Mouse (Mus musculus) forebrain, postnatal 0 days (tissue): ENCODE results near the gene Dock9. TPM values are rescaled to one million over a fixed set of nuclear protein-coding genes. Genes with fewer than 3 reads are reported as not detected.

ENCODE experiments used
- ATAC-seq: fragments of 200-750 bp; cut with Nextera tagmentation; 2 replicates; pipeline ENCODE4 v1.8.0; 2017; ENCODE audit warnings: mild to moderate bottlenecking, moderate library complexity
- DNase-seq: peaks from one replicate; pipeline ENCODE4 v3.0.0-alpha.2; 2015
- H3K27ac ChIP-seq: fragments of 300-500 bp; sonication (generic); 2 replicates; pipeline ENCODE4 v1.5.1; 2014; ENCODE audit warnings: low read depth, mild to moderate bottlenecking, antibody characterized with exemption, low read length, moderate library complexity, mixed read lengths
- H3K27me3 ChIP-seq: fragments of 300-500 bp; sonication (generic); 2 replicates; pipeline ENCODE4 v1.6.1; 2014; ENCODE audit warnings: mild to moderate bottlenecking, low read length, mixed read lengths; ENCODE audit not compliant: insufficient read depth
- H3K36me3 ChIP-seq: fragments of 300-500 bp; sonication (generic); 2 replicates; pipeline ENCODE4 v1.6.1; 2014; ENCODE audit warnings: mild to moderate bottlenecking, moderate library complexity; ENCODE audit not compliant: insufficient read depth
- H3K4me1 ChIP-seq: fragments of 300-500 bp; sonication (generic); 2 replicates; pipeline ENCODE4 v1.6.1; 2014; ENCODE audit warnings: antibody characterized with exemption; ENCODE audit not compliant: insufficient read depth
- H3K4me2 ChIP-seq: fragments of 300-500 bp; sonication (generic); 2 replicates; pipeline ENCODE4 v1.6.1; 2014; ENCODE audit warnings: low read depth, mild to moderate bottlenecking, moderate library complexity
- H3K4me3 ChIP-seq: fragments of 300-500 bp; sonication (generic); 2 replicates; pipeline ENCODE4 v1.5.1; 2014; ENCODE audit warnings: low read depth, low read length, mixed read lengths
- H3K9ac ChIP-seq: fragments of 300-500 bp; sonication (generic); 2 replicates; pipeline ENCODE4 v1.6.1; 2014; ENCODE audit warnings: mild to moderate bottlenecking
- H3K9me3 ChIP-seq: fragments of 300-500 bp; sonication (generic); 2 replicates; pipeline ENCODE4 v1.6.1; 2016; ENCODE audit warnings: low read length
- CTCF ChIP-seq: sonication (generic); IDR thresholded peaks from 2 replicates; pipeline ENCODE4 v1.5.1; 2016; ENCODE audit warnings: antibody characterized with exemption, control low read depth, low read depth
- WGBS: fragments of 180-500 bp; shearing (Covaris S2); extraction: QIAGEN DNeasy Blood & Tissue Kit; methylation state at CpG from one replicate; pipeline ENCODE4 v1.1.7; 2014; 5-methylcytosine and 5-hydroxymethylcytosine counted together
- polyA plus RNA-seq: library from polyadenylated mRNA; unstranded; fragments of >200 nt; fragmentation: Nextera tagmentation; extraction: Ambion mirVana; gene quantifications from 2 replicates; pipeline ENCODE4 v1.2.1, GENCODE M21; 2015
- total RNA-seq: library from RNA; depleted of rRNA; stranded (reverse); fragments of >200 nt; gene quantifications from 2 replicates; pipeline ENCODE4 v1.2.3, GENCODE M21; 2014

Gene Dock9
- total and polyA plus RNA-seq, 2 experiments from 2014 or later: 14.2 to 87.2 TPM

- Histone ChIP-seq H3K9ac (no peak overlapping the region), H3K36me3 (no peaks in the 10 kb centered on the region), H3K4me2 (no peak overlapping the region), H3K27ac (no peak overlapping the region), H3K27me3 (no peaks in the 10 kb centered on the region), H3K4me1 (no peaks in the 10 kb centered on the region), H3K9me3 (no peaks in the 10 kb centered on the region), H3K4me3 (no peak overlapping the region)
- no peak for DNase-seq
- WGBS: 62% methylated on average over 12 of the region's 12 CpGs
- no peak for ATAC-seq
- TF ChIP-seq CTCF: no peak
These were observed 16.6 kb downstream of the Dock9 start for GRCm38 (mm10) chr14:121780942-121781531.

- WGBS: 76% methylated on average over 11 of the region's 11 CpGs
- no peaks in the 10 kb centered on the region for H3K27me3 ChIP-seq
- no peak for DNase-seq
These were observed 17.3 kb downstream of the Dock9 start for GRCm38 (mm10) chr14:121780144-121780913.

DNA sequence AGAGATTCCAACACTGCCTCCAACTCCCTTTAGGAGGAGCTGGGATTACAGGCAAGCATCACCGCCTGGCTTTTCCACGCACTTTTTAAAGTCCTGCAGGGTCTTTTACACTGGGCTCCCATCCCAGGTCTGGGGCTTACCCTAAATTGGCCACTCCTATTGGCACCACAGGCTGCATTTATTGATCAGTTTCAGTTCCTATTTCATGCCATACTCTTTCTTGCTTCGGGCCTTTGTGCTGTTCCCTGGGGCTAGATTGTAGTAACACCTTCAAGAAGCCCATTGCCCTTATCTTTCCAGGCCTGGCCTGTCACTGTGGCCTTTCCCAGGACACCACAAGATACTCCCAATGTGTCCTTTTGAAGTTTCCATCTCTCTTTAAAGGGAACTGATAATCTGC, 18.0 kb downstream of the Dock9 start:
- H3K9ac ChIP-seq: no peak overlapping the region
- H3K4me1 ChIP-seq: no peaks in the 10 kb centered on the region
- no peak overlapping the region for H3K4me3 ChIP-seq
- no peak overlapping the region for H3K4me2 ChIP-seq
- 86% methylated on average over 3 of the region's 3 CpGs for WGBS
- H3K27ac ChIP-seq: no peak overlapping the region
- H3K36me3 ChIP-seq: no peaks in the 10 kb centered on the region
- no peaks in the 10 kb centered on the region for H3K27me3 ChIP-seq
- no peak for DNase-seq
- ATAC-seq: no peak
- TF ChIP-seq CTCF: no peak
- H3K9me3 ChIP-seq: no peaks in the 10 kb centered on the region

More at GRCm38 (mm10) chr14:121780144-121780913, 17.3 kb downstream of the Dock9 start:
- Histone ChIP-seq H3K4me1 (no peaks in the 10 kb centered on the region), H3K4me2 (no peak overlapping the region), H3K27ac (no peak overlapping the region), H3K36me3 (no peaks in the 10 kb centered on the region), H3K9me3 (no peaks in the 10 kb centered on the region), H3K9ac (no peak overlapping the region), H3K4me3 (no peak overlapping the region)
- no peak for ATAC-seq
- no peak for TF ChIP-seq CTCF

- H3K9ac ChIP-seq: no peak overlapping the region
- no peaks in the 10 kb centered on the region for H3K36me3 ChIP-seq
- H3K4me3 ChIP-seq: no peak overlapping the region
- no peak overlapping the region for H3K4me2 ChIP-seq
- no peaks in the 10 kb centered on the region for H3K27me3 ChIP-seq
- H3K4me1 ChIP-seq: no peaks in the 10 kb centered on the region
- H3K27ac ChIP-seq: no peak overlapping the region
- no peak for TF ChIP-seq CTCF
- WGBS: 93% methylated on average over 4 of the region's 4 CpGs
- ATAC-seq (no peak), DNase-seq (no peak)
- no peaks in the 10 kb centered on the region for H3K9me3 ChIP-seq
These were observed 20.3 kb downstream of the Dock9 start for GRCm38 (mm10) chr14:121777279-121777831.

- Histone ChIP-seq H3K27ac (no peak overlapping the region), H3K4me2 (no peak overlapping the region), H3K4me1 (no peaks in the 10 kb centered on the region), H3K9me3 (no peaks in the 10 kb centered on the region), H3K4me3 (no peak overlapping the region), H3K36me3 (no peaks in the 10 kb centered on the region), H3K9ac (no peak overlapping the region), H3K27me3 (no peaks in the 10 kb centered on the region)
- DNase-seq (no peak), ATAC-seq (no peak)
- WGBS: 90% methylated on average over 4 of the region's 4 CpGs
- TF ChIP-seq CTCF: peak; percentile 34
These were observed 20.9 kb downstream of the Dock9 start for GRCm38 (mm10) chr14:121776749-121777148.

DNA sequence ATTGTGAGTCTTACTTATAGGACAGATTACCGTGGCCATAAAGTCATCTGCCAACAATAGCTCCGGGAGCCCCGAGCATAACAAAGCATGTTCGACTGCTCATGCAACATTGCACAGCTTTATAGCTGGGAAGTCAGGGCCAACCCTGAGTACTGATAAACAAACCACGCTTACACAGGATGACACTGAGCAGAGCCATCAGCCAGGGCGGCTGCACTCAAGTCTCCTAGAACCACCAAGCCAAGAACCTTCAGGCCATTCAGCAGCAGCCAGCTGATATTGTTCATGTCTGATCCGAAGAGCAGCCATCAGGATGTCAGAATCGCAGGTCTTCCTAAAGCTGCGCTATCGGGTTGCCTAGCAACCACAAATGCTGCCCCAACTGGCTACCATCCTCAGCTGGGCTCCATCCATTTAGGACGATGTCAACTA, 35.6 kb downstream of the Dock9 start:
- DNase-seq: peak; percentile 64
- no peak for TF ChIP-seq CTCF
- H3K4me2 ChIP-seq: no peak overlapping the region

GRCm38 (mm10) chr14:121760403-121760802, 37.2 kb downstream of the Dock9 start:
- WGBS: 96% methylated on average over 5 of the region's 5 CpGs
- ATAC-seq: no peak
- Histone ChIP-seq H3K36me3 (no peaks in the 10 kb centered on the region), H3K4me2 (no peak overlapping the region), H3K27ac (no peak overlapping the region), H3K4me3 (no peak overlapping the region), H3K9me3 (no peaks in the 10 kb centered on the region), H3K4me1 (no peaks in the 10 kb centered on the region; the same call in 1 of the 2 replicates), H3K27me3 (no peaks in the 10 kb centered on the region), H3K9ac (no peak overlapping the region)
- TF ChIP-seq CTCF: no peak
- DNase-seq: no peak

More for the DNA sequence above, 35.6 kb downstream of the Dock9 start:
- ATAC-seq: peak; percentile 68
- Histone ChIP-seq H3K27ac (peak overlapping the region; percentile 64; the same call in 1 of the 2 replicates), H3K36me3 (no peaks in the 10 kb centered on the region), H3K9ac (no peak overlapping the region), H3K4me1 (no peaks in the 10 kb centered on the region; the same call in 1 of the 2 replicates), H3K27me3 (no peaks in the 10 kb centered on the region), H3K9me3 (no peaks in the 10 kb centered on the region), H3K4me3 (no peak overlapping the region)
- WGBS: 61% methylated on average over 11 of the region's 11 CpGs
